Mouse (Mus musculus) forebrain, embryonic 12.5 days (tissue): ENCODE results near the gene Nemf. TPM values are rescaled to one million over a fixed set of nuclear protein-coding genes. Genes with fewer than 3 reads are reported as not detected.

Experiments used
- ATAC-seq: fragments of 200-750 bp; cut with Nextera tagmentation; 2 replicates; pipeline ENCODE4 v1.8.0; 2017; ENCODE audit warnings: moderate TSS enrichment; ENCODE audit not compliant: low FRiP score
- H3K27ac ChIP-seq: fragments of 300-500 bp; sonication (generic); 2 replicates; pipeline ENCODE4 v1.5.1; 2016; ENCODE audit warnings: mild to moderate bottlenecking
- H3K27me3 ChIP-seq: fragments of 300-500 bp; sonication (generic); 2 replicates; pipeline ENCODE4 v1.6.1; 2016; ENCODE audit warnings: mild to moderate bottlenecking
- H3K36me3 ChIP-seq: fragments of 300-500 bp; sonication (generic); replicated peaks from 2 replicates; pipeline ENCODE4 v1.6.1; 2016; ENCODE audit warnings: mild to moderate bottlenecking
- H3K4me1 ChIP-seq: fragments of 300-500 bp; sonication (generic); 2 replicates; pipeline ENCODE4 v1.6.1; 2016
- H3K4me2 ChIP-seq: fragments of 300-500 bp; sonication (generic); 2 replicates; pipeline ENCODE4 v1.6.1; 2016; ENCODE audit warnings: mild to moderate bottlenecking, moderate library complexity
- H3K4me3 ChIP-seq: fragments of 300-500 bp; sonication (generic); replicated peaks from 2 replicates; pipeline ENCODE4 v1.5.1; 2016; ENCODE audit warnings: mild to moderate bottlenecking
- H3K9ac ChIP-seq: fragments of 300-500 bp; sonication (generic); 2 replicates; pipeline ENCODE4 v1.6.1; 2016; ENCODE audit warnings: mild to moderate bottlenecking
- H3K9me3 ChIP-seq: fragments of 300-500 bp; sonication (generic); 2 replicates; pipeline ENCODE4 v1.6.1; 2016
- WGBS: fragments of 180-500 bp; shearing (Covaris S2); methylation state at CpG from one replicate; pipeline ENCODE4 v1.1.7; 2016; 5-methylcytosine and 5-hydroxymethylcytosine counted together
- polyA plus RNA-seq: library from polyadenylated mRNA; unstranded; fragments of >200 nt; fragmentation: Nextera tagmentation; extraction: Ambion mirVana; gene quantifications from 2 replicates; pipeline ENCODE4 v1.2.1, GENCODE M21; 2016

Gene Nemf
- polyA plus RNA-seq, 1 experiment from 2014 or later = 98.4 TPM

DNA sequence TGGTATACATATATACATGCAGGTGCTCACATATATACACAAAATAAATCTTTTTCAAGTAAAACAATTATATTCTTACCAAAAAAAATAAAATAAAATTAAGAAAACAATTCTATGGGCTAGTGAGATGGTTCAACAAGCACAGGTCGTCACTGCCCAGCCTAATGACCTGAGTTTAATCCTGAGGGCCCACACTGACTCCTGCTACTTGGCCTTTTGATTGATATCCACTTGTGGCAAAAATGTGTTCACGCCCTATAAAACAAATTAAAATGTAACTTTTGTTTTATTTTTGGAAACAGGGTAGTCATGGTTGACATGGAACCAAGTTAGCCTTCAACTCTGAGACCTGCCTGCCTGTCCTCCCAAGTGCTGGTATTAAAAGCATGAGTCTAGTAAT lies 7.0 kb downstream of the Nemf start:
- 87% methylated on average over 2 of the region's 2 CpGs for WGBS

GRCm38 (mm10) chr12:69333547-69333946 lies 23.4 kb downstream of the Nemf start:
- H3K4me3 ChIP-seq = no peak overlapping the region
- no peak overlapping the region for H3K4me2 ChIP-seq
- H3K9ac ChIP-seq = no peak overlapping the region
- WGBS = 91% methylated on average over 2 of the region's 2 CpGs
- H3K27me3 ChIP-seq = no peaks in the 10 kb centered on the region
- no peaks in the 10 kb centered on the region for H3K9me3 ChIP-seq
- peaks cover 63% of the 10 kb centered on the region for H3K36me3 ChIP-seq
- no peak overlapping the region for H3K27ac ChIP-seq
- ATAC-seq = no peak
- H3K4me1 ChIP-seq = no peaks in the 10 kb centered on the region

More for the DNA sequence above, 7.0 kb downstream of the Nemf start:
- Histone ChIP-seq H3K4me2 (no peak overlapping the region), H3K27me3 (no peaks in the 10 kb centered on the region), H3K9ac (no peak overlapping the region), H3K27ac (no peak overlapping the region), H3K4me3 (no peak overlapping the region), H3K36me3 (peaks cover 65% of the 10 kb centered on the region), H3K4me1 (no peaks in the 10 kb centered on the region), H3K9me3 (no peaks in the 10 kb centered on the region)
- ATAC-seq = no peak

DNA sequence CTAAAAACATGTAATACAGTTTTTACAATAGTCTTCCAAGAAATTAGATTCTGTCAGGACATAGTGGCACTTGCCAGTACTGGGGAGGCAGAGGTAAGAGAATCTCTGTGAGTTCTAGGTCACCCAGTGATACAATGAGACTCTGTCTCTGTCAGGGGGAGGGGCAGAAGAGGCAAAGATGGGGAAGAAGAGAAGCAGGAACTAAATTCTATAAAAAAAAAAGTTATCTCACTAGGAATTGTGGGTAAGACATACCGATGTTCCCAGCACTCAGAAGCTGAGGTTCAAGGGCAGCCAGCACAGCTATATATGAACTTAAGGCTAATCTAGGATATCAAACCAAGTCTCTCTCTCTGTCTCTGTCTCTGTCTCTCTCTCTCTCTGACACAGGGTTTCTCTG lies 24.8 kb downstream of the Nemf start:
- no peak overlapping the region for H3K4me3 ChIP-seq
- ATAC-seq = no peak
- peaks cover 62% of the 10 kb centered on the region for H3K36me3 ChIP-seq
- no peak overlapping the region for H3K27ac ChIP-seq
- H3K27me3 ChIP-seq = no peaks in the 10 kb centered on the region
- H3K4me2 ChIP-seq = no peak overlapping the region
- WGBS = 86% methylated on average over 1 of the region's 1 CpGs
- H3K4me1 ChIP-seq = no peaks in the 10 kb centered on the region
- H3K9me3 ChIP-seq = no peaks in the 10 kb centered on the region
- no peak overlapping the region for H3K9ac ChIP-seq

DNA sequence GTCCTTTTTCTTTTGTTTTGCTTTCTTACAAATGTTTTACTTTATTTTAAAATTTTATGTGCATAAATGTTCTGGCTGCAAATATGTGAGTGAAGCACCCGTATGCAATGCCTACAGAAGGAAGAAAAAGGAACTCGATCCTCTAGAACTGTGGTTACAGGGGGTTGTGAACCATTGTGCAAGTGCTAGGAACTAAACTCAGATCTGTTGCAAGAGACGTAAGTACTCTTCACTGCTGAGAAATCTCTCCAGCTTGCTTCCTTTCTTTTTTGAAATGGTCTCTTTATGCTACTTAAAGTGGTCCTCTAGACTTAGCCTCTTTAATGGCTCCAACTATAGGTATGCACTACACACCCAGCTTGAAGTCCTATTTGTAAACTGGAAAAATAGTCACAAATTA lies 25.8 kb downstream of the Nemf start:
- 86% methylated on average over 3 of the region's 3 CpGs for WGBS
- Histone ChIP-seq H3K27me3 (no peaks in the 10 kb centered on the region), H3K9me3 (no peaks in the 10 kb centered on the region), H3K27ac (no peak overlapping the region), H3K4me3 (no peak overlapping the region), H3K4me2 (no peak overlapping the region), H3K9ac (no peak overlapping the region), H3K4me1 (no peaks in the 10 kb centered on the region), H3K36me3 (peaks cover 60% of the 10 kb centered on the region)
- ATAC-seq = no peak

GRCm38 (mm10) chr12:69318431-69318830 lies 38.5 kb downstream of the Nemf start:
- no peaks in the 10 kb centered on the region for H3K27me3 ChIP-seq
- H3K4me2 ChIP-seq = no peak overlapping the region
- H3K4me3 ChIP-seq = no peak overlapping the region
- no peak overlapping the region for H3K9ac ChIP-seq
- peaks cover 73% of the 10 kb centered on the region for H3K36me3 ChIP-seq
- H3K27ac ChIP-seq = no peak overlapping the region
- H3K9me3 ChIP-seq = no peaks in the 10 kb centered on the region
- ATAC-seq = no peak
- no peaks in the 10 kb centered on the region for H3K4me1 ChIP-seq

GRCm38 (mm10) chr12:69309659-69310058 lies 47.3 kb downstream of the Nemf start:
- no peaks in the 10 kb centered on the region for H3K4me1 ChIP-seq
- no peak for ATAC-seq
- no peak overlapping the region for H3K9ac ChIP-seq
- WGBS = 93% methylated on average over 4 of the region's 4 CpGs
- H3K27ac ChIP-seq = no peak overlapping the region
- peaks cover 90% of the 10 kb centered on the region for H3K36me3 ChIP-seq
- H3K4me3 ChIP-seq = no peak overlapping the region
- H3K9me3 ChIP-seq = no peaks in the 10 kb centered on the region
- H3K27me3 ChIP-seq = no peaks in the 10 kb centered on the region
- no peak overlapping the region for H3K4me2 ChIP-seq

GRCm38 (mm10) chr12:69306333-69306732 lies 50.6 kb downstream of the Nemf start:
- Histone ChIP-seq H3K27me3 (no peaks in the 10 kb centered on the region), H3K36me3 (peaks cover 95% of the 10 kb centered on the region), H3K9ac (no peak overlapping the region), H3K27ac (no peak overlapping the region), H3K4me3 (no peak overlapping the region), H3K4me1 (no peaks in the 10 kb centered on the region), H3K4me2 (no peak overlapping the region), H3K9me3 (no peaks in the 10 kb centered on the region)
- ATAC-seq = no peak
- 94% methylated on average over 7 of the region's 7 CpGs for WGBS

- ATAC-seq = no peak
- H3K9me3 ChIP-seq = no peaks in the 10 kb centered on the region
- H3K4me1 ChIP-seq = peaks cover 5% of the 10 kb centered on the region
- no peak overlapping the region for H3K27ac ChIP-seq
- H3K9ac ChIP-seq = no peak overlapping the region
- H3K4me3 ChIP-seq = no peak overlapping the region
- no peak overlapping the region for H3K4me2 ChIP-seq
- no peaks in the 10 kb centered on the region for H3K27me3 ChIP-seq
- 97% methylated on average over 2 of the region's 2 CpGs for WGBS
- H3K36me3 ChIP-seq = peaks cover 84% of the 10 kb centered on the region
Observed at GRCm38 (mm10) chr12:69304051-69304450, 52.9 kb downstream of the Nemf start.

DNA sequence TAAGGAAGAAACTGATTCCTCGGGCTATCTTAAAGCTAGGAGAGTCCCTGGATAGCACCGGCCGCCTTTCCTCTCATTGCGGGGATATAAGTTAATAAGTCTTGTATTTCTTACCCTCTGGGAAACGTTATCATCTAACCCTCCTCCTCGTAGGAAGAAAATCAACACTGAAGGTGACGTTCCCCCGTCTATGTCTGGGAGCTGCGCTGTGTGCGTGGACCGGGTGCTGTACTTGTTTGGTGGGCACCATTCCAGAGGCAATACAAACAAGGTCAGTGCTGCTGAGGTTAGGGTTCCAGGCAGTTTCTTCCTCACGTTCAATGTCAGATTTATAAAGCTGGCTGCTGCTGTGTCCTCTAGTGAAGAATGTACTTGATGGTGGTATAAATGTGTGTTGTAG lies 54.8 kb downstream of the Nemf start:
- 96% methylated on average over 12 of the region's 12 CpGs for whole genome bisulfite sequencing
- peaks cover 66% of the 10 kb centered on the region for H3K36me3 ChIP-seq
- no peaks in the 10 kb centered on the region for H3K9me3 ChIP-seq
- H3K27me3 ChIP-seq = no peaks in the 10 kb centered on the region
- no peak overlapping the region for H3K9ac ChIP-seq
- ATAC-seq = no peak
- H3K4me3 ChIP-seq = no peak overlapping the region
- peaks cover 19% of the 10 kb centered on the region for H3K4me1 ChIP-seq
- H3K4me2 ChIP-seq = no peak overlapping the region
- no peak overlapping the region for H3K27ac ChIP-seq

DNA sequence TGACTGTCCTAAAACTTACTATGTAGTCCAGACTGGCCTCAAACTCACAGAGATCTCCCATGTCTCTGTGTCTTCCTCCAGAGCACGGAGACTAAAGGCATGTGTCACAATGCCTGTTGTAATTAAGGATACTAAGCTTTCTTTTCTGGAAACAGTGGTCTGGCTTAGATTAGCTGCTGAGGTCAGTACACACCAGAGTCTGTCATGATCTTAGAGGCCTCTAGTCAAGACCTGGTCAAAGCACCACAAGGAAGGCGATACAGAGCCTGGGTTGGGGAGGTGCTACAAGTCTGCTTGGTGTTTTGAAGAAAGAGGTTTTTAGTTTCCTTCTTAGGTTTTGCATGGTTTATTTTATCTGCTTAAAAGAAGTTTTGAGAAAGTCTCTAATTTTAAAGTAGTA lies 56.6 kb downstream of the Nemf start:
- Histone ChIP-seq H3K4me2 (no peak overlapping the region), H3K36me3 (peaks cover 48% of the 10 kb centered on the region), H3K4me3 (no peak overlapping the region), H3K4me1 (peaks cover 24% of the 10 kb centered on the region), H3K27ac (no peak overlapping the region), H3K9me3 (no peaks in the 10 kb centered on the region), H3K9ac (no peak overlapping the region), H3K27me3 (no peaks in the 10 kb centered on the region)
- WGBS = 82% methylated on average over 2 of the region's 2 CpGs
- no peak for ATAC-seq

GRCm38 (mm10) chr12:69299831-69300230 lies 57.1 kb downstream of the Nemf start:
- H3K4me2 ChIP-seq = no peak overlapping the region
- H3K36me3 ChIP-seq = peaks cover 42% of the 10 kb centered on the region
- H3K9ac ChIP-seq = no peak overlapping the region
- no peak for ATAC-seq
- no peak overlapping the region for H3K4me3 ChIP-seq
- no peaks in the 10 kb centered on the region for H3K27me3 ChIP-seq
- no peaks in the 10 kb centered on the region for H3K9me3 ChIP-seq
- 95% methylated on average over 3 of the region's 3 CpGs for WGBS
- H3K27ac ChIP-seq = no peak overlapping the region
- peaks cover 24% of the 10 kb centered on the region for H3K4me1 ChIP-seq

GRCm38 (mm10) chr12:69299231-69299630 lies 57.7 kb downstream of the Nemf start:
- Histone ChIP-seq H3K4me3 (no peak overlapping the region; the same call in 1 of the 2 replicates), H3K4me1 (peaks cover 24% of the 10 kb centered on the region), H3K36me3 (peaks cover 38% of the 10 kb centered on the region), H3K27me3 (no peaks in the 10 kb centered on the region), H3K9ac (no peak overlapping the region), H3K9me3 (no peaks in the 10 kb centered on the region), H3K27ac (no peak overlapping the region), H3K4me2 (peak overlapping the region; percentile 79)
- no peak for ATAC-seq
- WGBS = 72% methylated on average over 12 of the region's 12 CpGs

DNA sequence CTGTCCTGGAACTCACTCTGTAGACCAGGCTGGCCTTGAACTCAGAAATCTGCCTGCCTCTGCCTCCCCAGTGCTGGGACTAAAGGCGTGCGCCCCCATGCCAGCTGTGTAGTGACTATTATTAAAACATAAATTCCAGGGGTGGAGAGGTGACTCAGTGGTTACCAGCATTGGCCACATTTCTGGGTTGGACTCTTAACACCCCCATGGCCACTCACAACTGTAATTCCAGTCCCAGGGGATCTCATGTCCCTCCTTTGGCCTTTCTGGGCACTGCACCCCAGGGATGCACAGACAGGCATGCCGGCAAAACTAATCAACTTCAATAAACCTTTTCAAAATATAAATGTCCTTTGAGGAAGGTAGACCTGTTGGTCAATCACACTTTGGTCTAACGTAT lies 58.7 kb downstream of the Nemf start:
- no peaks in the 10 kb centered on the region for H3K27me3 ChIP-seq
- peak overlapping the region; percentile 98 for H3K4me3 ChIP-seq
- peaks cover 30% of the 10 kb centered on the region for H3K36me3 ChIP-seq
- no peak for ATAC-seq
- no peaks in the 10 kb centered on the region for H3K9me3 ChIP-seq
- peaks cover 24% of the 10 kb centered on the region for H3K4me1 ChIP-seq
- no peak overlapping the region for H3K9ac ChIP-seq
- no peak overlapping the region for H3K27ac ChIP-seq
- peak overlapping the region; percentile 79 for H3K4me2 ChIP-seq
- 92% methylated on average over 4 of the region's 4 CpGs for WGBS
